Mouse (Mus musculus) C2C12 (cell line): ENCODE measurements around the gene Hist3h2a. TPM values are rescaled to one million over a fixed set of nuclear protein-coding genes. Genes with fewer than 3 reads are reported as not detected.

Experiments used
- H3K27me3 ChIP-seq: one replicate; pipeline ENCODE4 v1.6.1; 2011; ENCODE audit not compliant: control insufficient read depth, insufficient read depth, insufficient read length
- H3K36me3 ChIP-seq: one replicate; pipeline ENCODE4 v1.6.1; 2011; ENCODE audit not compliant: control insufficient read depth, insufficient read depth
- H3K4me3 ChIP-seq: one replicate; pipeline ENCODE4 v1.5.1; 2011; ENCODE audit warnings: mild to moderate bottlenecking, control low read depth; ENCODE audit not compliant: poor library complexity, insufficient read depth, severe bottlenecking
- H3K79me2 ChIP-seq: one replicate; pipeline ENCODE4 v1.6.1; 2011; ENCODE audit not compliant: control insufficient read depth, insufficient read depth
- H3K79me3 ChIP-seq: one replicate; pipeline ENCODE4 v1.6.1; 2011; ENCODE audit warnings: low read depth, control low read depth
- H3ac ChIP-seq: one replicate; pipeline ENCODE3; 2011; ENCODE audit warnings: low read depth; ENCODE audit not compliant: control insufficient read depth, insufficient read length
- CEBPB ChIP-seq: IDR thresholded peaks from one replicate; pipeline ENCODE4 v1.6.1; 2011; ENCODE audit warnings: low read depth, mild to moderate bottlenecking, control low read depth, moderate library complexity
- CTCF ChIP-seq: IDR thresholded peaks from one replicate; pipeline ENCODE4 v1.5.1; 2011; ENCODE audit not compliant: control insufficient read depth, insufficient read depth, insufficient read length
- FOSL1 ChIP-seq: IDR thresholded peaks from one replicate; pipeline ENCODE4 v1.8.0; 2011; ENCODE audit warnings: mild to moderate bottlenecking, low read length; ENCODE audit not compliant: poor library complexity, insufficient read depth, severe bottlenecking
- MAX ChIP-seq: IDR thresholded peaks from one replicate; pipeline ENCODE4 v1.6.1; 2011; ENCODE audit warnings: mild to moderate bottlenecking, control low read depth
- MYOD1 ChIP-seq: IDR thresholded peaks from one replicate; pipeline ENCODE4 v1.6.1; 2011; ENCODE audit warnings: low read depth; ENCODE audit not compliant: control insufficient read depth, insufficient read length
- MYOG ChIP-seq: IDR thresholded peaks from one replicate; pipeline ENCODE4 v1.6.1; 2011; ENCODE audit not compliant: control insufficient read depth, insufficient read length; ENCODE audit errors: extremely low read depth
- USF1 ChIP-seq: IDR thresholded peaks from one replicate; pipeline ENCODE4 v1.6.1; 2011; ENCODE audit warnings: low read depth, mild to moderate bottlenecking, control low read depth, moderate library complexity
- polyA plus RNA-seq: library from polyadenylated mRNA; unstranded; fragments of >200 nt; fragmentation: generic; extraction: Trizol; gene quantifications from one replicate; pipeline ENCODE4 v1.2.1, GENCODE M21; 2012; ENCODE audit warnings: missing spikeins

Hist3h2a gene
- polyA plus RNA-seq, 1 experiment: 11.4 TPM

DNA sequence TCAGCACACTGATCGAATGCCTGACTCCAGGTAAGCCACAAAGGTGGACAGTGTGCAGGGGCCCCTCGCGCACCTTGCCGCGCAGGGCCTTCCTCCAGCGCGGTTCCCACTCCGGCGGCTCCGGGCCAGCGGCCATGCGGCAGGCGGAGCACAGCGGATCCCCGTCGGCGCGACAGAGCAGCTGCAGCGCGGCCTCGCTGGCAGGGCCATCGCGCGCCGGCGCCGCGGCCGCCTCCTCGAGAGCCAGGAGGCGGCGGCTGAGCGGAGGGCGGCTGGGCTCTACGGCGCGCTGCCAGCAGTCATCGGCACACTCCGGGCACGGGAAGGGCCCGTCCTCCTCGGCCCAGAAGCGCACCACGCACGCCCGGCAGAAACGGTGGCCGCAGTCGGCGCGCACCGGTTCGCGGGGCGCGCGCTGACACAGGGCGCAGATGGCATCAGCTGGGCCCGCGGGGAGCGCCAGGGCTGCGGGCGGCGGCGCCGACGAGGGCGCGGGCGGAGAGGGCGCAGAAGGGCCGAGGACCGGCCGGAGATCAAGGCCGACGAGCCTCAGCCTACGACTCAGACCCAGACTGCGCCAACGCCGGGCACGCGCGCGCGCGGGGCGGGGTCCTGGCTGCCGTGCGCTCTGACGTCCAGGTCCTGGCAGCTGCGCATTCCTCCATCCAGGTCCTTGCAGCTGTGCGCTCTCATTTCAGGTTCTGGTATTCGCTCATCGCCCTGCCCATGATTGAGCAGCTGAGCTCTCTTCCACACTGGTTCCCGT lies 16.0 kb upstream of the Hist3h2a start, which contains the start of gene Rnf187:
Gene Rnf187, minus strand, starts transcription at position 595 of the 766 bp plus-strand sequence.
- peak within 1 kb of the TSS; percentile 95 for H3ac ChIP-seq
- H3K27me3 ChIP-seq: no peaks in the 10 kb centered on the region
- H3K36me3 ChIP-seq: peaks cover 28% of the 10 kb centered on the region
- peaks cover 18% of the 10 kb centered on the region for H3K79me3 ChIP-seq
- TF ChIP-seq FOSL1 (no peak), USF1 (no peak), CTCF (no peak), MAX (peak; percentile 49), MYOD1 (peak; percentile 37), CEBPB (no peak)
- peaks cover 32% of the 10 kb centered on the region for H3K79me2 ChIP-seq
- H3K4me3 ChIP-seq: peak within 1 kb of the TSS; percentile 97

DNA sequence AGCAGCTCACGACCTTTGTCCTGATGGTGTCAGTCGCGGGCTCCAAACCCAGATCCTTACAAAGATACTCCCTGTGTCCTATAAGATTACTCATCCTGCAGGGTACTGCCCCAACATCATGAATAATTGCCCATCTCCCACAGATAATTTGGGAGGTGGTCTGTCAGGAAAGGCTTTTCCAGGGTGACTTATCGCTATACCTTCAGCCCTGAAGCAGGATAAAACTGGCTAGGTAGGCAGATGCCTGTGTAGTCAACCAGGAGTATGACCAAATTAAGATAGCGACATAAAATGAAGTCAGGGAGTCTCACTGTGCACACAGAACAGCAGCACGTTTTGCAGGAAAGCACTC lies 15.4 kb upstream of the Hist3h2a start:
- Histone ChIP-seq H3K27me3 (peaks cover 4% of the 10 kb centered on the region), H3K79me2 (peaks cover 32% of the 10 kb centered on the region), H3ac (no peak overlapping the region), H3K4me3 (peak overlapping the region; percentile 97), H3K36me3 (peaks cover 22% of the 10 kb centered on the region), H3K79me3 (peaks cover 18% of the 10 kb centered on the region)
- no peak for TF ChIP-seq CTCF

DNA sequence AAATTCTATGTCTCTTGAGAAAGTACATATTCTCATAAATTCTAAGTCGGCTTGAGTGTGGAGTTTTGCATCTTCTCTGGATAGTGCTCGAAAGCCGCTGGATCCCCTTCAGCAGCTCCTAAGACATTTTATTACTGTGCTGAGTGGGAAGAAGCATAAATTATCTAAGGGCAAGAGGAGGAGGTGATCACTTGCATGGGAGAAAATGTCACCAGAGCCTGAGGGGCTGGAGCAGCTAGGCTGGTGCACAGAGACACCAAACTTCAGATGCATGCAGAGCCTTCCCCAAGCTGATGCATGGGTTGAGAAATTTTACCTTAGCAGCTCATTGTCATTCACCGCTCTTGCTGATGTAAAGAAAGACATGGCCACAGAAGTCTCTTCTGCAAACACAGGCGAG lies 10.3 kb upstream of the Hist3h2a start:
- no peaks in the 10 kb centered on the region for H3K79me3 ChIP-seq
- H3ac ChIP-seq: no peak overlapping the region
- peaks cover 25% of the 10 kb centered on the region for H3K27me3 ChIP-seq
- no peaks in the 10 kb centered on the region for H3K79me2 ChIP-seq
- no peak overlapping the region for H3K4me3 ChIP-seq
- H3K36me3 ChIP-seq: no peaks in the 10 kb centered on the region
- TF ChIP-seq FOSL1: no peak
- no peak for TF ChIP-seq CTCF
- no peak for TF ChIP-seq USF1
- TF ChIP-seq MYOD1: no peak
- TF ChIP-seq MAX: no peak
- TF ChIP-seq MYOG: no peak
- TF ChIP-seq CEBPB: no peak

DNA sequence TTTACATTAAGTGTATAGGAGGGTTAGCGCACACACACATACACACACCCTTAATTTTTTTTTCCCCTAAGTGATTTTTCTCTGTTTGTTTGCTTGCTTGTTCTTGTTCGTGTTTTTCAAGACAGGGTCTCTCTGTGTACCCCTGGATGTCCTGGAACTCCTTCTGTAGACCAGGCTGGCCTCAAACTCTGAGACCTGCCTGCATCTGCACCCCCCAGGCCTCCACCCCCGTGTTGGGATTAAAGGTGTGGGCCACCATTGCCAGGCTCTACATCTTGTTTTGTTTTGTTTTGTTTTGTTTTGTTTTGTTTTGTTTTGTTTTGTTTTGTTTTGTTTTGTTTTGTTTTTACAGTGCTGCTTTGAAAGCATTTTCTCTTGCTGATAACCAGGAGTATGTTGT lies 7.2 kb upstream of the Hist3h2a start:
- H3ac ChIP-seq: no peak overlapping the region
- H3K27me3 ChIP-seq: peaks cover 34% of the 10 kb centered on the region

DNA sequence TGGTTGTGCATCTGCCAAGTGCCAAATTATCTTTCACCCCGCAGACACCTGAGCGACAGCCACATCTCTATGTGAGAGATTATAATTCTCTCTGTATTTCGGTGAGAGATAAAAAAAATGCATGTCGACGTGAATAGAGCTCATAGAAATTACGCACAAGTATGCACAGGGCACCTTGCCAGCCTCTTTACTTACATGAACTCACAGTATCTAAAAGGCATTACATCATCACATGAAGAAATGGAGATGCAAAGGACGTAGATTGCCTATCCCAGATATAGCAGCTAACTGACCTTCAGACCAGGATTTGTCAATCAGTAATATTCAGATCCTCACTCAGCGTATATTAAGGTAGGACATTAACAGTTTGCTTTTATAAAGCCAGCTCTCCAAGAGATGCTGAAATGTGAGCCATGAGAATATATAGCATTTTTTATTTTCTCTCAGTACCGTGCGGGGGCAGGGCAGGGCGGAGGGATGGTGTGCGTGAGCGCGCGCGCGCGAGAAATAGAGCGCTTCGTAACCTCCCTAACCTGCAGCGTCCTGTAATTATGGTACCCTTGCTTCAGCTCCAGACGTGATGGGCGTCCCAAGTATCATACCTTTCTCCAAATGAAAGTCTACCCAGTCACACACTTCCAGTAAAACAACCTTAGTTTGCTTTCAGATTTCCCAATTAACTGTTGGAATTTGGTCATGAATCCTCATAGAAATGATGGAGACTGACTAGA lies 6.5 kb upstream of the Hist3h2a start:
- TF ChIP-seq FOSL1 (no peak), CTCF (no peak), CEBPB (no peak), MAX (no peak), MYOG (no peak), MYOD1 (no peak)
- H3K79me3 ChIP-seq: no peaks in the 10 kb centered on the region
- no peak overlapping the region for H3ac ChIP-seq
- no peaks in the 10 kb centered on the region for H3K79me2 ChIP-seq
- peaks cover 34% of the 10 kb centered on the region for H3K27me3 ChIP-seq
- no peak overlapping the region for H3K4me3 ChIP-seq
- no peaks in the 10 kb centered on the region for H3K36me3 ChIP-seq

More for the DNA sequence above, 7.2 kb upstream of the Hist3h2a start:
- Histone ChIP-seq H3K79me3 (no peaks in the 10 kb centered on the region), H3K4me3 (no peak overlapping the region), H3K79me2 (no peaks in the 10 kb centered on the region), H3K36me3 (no peaks in the 10 kb centered on the region)
- no peak for TF ChIP-seq USF1
- no peak for TF ChIP-seq MAX
- TF ChIP-seq MYOG: no peak
- no peak for TF ChIP-seq MYOD1
- no peak for TF ChIP-seq CTCF
- no peak for TF ChIP-seq CEBPB
